Mouse (Mus musculus): Measurements from ENCODE around the gene Cds2. TPM values are rescaled to one million over a fixed set of nuclear protein-coding genes. Genes with fewer than 3 reads are reported as not detected.

Cds2 gene
- polyA plus RNA-seq (2012; rRNA removed) = 29.3 and 35.2 TPM in 2 replicates

DNA sequence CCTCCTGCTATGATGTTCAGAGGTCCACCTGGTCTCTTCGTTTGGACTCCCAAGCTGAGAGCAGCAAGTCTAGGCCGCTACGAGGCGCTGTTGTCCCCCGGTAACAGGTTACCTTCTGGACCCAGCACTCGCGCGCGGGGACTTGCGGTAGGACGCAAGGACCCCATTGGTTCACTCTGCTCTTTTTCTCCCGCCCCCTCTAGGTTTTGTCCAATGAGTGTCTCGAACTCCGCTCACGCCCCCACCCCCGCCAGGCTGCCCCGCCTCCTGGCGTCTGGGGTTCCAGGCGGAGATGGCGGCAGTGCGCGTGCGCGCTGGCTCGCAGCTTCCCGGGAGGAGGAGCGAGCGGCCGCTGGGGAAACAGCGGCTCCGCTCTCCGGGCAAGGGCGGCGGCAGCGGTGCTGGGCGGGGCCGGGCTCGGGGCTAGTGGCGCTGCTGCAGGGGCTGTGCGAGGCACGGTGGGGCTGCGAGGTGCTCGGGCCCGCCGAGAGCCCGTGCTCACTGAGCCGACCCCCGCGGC lies at the start of gene Cds2:
TSS of gene Cds2 (plus strand) at position 270 of the 520 bp plus-strand sequence.

DNA sequence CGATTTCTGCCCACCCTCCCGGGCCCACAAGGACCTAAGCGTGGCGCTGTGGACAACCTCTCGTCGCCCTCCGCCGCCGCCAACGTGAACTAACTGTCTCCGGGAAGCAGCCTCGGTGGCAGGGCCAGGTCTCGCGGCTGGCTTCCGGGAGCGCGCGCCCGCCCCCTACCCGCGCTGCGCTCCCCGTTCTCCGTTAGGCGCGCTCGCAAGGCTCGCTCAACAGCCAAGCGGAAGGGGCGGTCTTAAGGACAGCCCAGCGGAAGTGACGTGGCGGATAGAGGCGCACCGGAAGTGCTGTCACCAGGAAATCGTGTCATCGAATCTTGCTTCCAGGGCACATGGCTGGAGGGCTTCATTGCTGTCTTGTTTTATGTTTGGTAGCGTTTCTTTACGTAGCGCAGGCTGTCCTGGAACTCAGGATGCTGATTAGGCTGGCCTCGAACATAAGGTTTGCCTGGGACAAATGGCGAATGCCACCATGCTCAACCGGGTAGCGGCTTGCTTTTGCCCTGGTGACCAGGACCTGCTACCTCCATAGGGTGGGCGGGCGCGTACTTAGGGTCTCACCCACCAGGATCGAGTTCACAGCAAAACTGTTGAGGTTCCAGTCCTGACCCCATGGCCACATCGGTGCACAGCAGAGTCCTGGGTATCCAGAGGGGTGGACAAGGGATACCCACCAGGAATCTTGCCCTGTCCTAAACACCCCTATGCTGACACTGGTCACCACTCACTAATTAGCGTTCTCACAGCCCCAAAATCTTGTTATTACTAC lies 15.2 kb upstream of the Cds2 start, which contains the start of gene Tmem230:
TSS of gene Tmem230 (minus strand) at position 269 of the 775 bp plus-strand sequence.

DNA sequence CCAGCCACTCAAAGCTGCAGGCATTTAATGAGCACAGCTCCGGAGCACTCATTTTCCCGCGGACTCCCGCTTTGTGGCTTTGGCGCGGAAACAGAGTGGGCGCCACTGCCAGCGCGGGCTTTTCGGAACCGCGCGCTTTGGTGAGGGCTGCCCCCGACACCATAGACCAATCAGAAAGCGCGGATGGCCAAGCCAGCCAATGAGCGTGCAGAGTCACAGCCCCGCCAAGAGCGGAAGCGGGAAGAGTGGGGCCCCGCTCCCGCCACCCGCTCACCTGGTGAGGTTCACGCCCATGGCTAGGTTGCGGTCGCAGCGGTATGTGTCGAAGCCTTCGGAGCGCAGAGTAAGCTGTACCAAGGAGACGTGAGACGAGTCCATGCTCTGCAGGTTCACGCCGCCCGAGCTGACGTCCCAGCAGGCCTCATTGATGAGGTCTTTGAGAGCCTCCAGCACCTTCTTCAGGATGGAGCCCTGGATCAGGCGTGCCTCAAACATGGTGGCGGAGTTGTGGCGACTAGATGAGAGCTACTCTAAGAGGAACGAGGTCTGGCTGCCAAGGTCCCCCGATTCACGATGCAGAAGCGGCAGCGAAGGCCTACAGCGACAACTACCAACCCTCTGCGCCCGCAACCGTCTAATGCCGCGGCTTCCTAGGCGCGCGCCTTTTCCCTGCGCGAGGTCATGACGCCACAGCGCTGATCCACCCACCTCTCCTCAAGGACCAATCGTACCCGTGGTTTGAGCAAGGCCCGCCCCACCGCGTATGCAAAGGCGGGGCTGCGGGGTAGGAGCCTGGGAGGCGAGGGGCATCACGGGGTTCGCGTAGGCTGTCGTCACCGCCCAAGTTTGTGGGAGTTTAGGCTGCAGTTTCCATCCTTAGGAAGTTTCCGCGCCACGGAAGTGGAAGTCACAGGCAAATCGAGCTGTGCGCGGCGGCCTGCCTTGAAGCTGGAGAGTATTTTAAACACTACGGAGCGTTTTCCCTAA lies 10.1 kb upstream of the Cds2 start, which contains the start of gene Pcna:
TSS of gene Pcna (minus strand) at position 773 of the 987 bp plus-strand sequence.

Other genes with a start within 250 kb of the Cds2 start
- gene Rassf2, start 232.9 kb upstream of the Cds2 start, polyA plus RNA-seq (2012; rRNA removed) = 41.6 and 51.1 TPM in 2 replicates
- 64.7 and 66.0 TPM in 2 replicates for gene Slc23a2, start 118.0 kb upstream of the Cds2 start, polyA plus RNA-seq (2012; rRNA removed)
- gene Tmem230, start 15.3 kb upstream of the Cds2 start, polyA plus RNA-seq (2012; rRNA removed) = 246 and 291 TPM in 2 replicates
- 78.0 and 104 TPM in 2 replicates for gene Pcna, start 9.8 kb upstream of the Cds2 start, polyA plus RNA-seq (2012; rRNA removed)
- 0.09 and 0.16 TPM in 2 replicates for gene Prokr2, start 122.3 kb downstream of the Cds2 start, polyA plus RNA-seq (2012; rRNA removed)